Mouse (Mus musculus) adrenal gland, adult 2 months (tissue): ENCODE measurements around the gene Opn1sw. TPM values are rescaled to one million over a fixed set of nuclear protein-coding genes. Genes with fewer than 3 reads are reported as not detected.
"Not testable (repeated sequence)": the region's sequence is repeated elsewhere in the genome, so short reads cannot be mapped to it uniquely, and the experiment has no call there.

Experiments used
- DNase-seq: peaks from one replicate; pipeline ENCODE4 v3.0.0; 2021
- polyA plus RNA-seq: library from polyadenylated mRNA; depleted of rRNA; stranded (reverse); fragments of >200 nt; gene quantifications from 2 replicates; pipeline ENCODE4 v1.2.3, GENCODE M21; 2012
- total RNA-seq, 2 experiments: library from RNA; stranded (reverse); gene quantifications; 2 replicates each; pipeline ENCODE4 v1.2.3; 2021

The Opn1sw gene
- total and polyA plus RNA-seq, 3 experiments, result not detected

- DNase-seq, result no peak
These were observed 8.7 kb upstream of the Opn1sw start for GRCm38 (mm10) chr6:29396714-29397540.

GRCm38 (mm10) chr6:29395910-29396713 lies 7.8 kb upstream of the Opn1sw start, which contains the start of gene Ccdc136:
Gene Ccdc136 (plus strand): TSS chr6:29396309.
- DNase-seq, result peak; percentile 89

DNA sequence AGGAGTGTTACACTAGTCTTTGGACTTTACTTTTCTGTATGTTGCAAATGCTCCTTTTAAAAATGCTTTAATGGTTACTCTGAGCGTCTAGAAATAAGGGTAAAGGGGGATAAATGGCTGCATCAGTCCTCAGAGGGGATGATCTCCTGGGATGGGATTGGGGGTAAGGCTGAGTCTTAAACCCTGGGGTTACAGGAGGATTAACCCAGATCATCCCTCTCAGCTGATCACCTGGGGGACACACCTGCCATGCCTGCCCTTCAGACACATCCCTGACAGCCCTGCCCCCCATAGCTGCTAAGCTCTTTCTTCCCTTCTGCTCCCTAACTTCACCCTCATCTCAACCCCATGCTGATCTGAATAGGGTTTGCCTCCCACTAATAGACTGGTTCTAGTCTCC lies 6.0 kb upstream of the Opn1sw start:
- no peak for DNase-seq

- no peak for DNase-seq
These were observed 3.5 kb upstream of the Opn1sw start for GRCm38 (mm10) chr6:29391802-29392201.

DNA sequence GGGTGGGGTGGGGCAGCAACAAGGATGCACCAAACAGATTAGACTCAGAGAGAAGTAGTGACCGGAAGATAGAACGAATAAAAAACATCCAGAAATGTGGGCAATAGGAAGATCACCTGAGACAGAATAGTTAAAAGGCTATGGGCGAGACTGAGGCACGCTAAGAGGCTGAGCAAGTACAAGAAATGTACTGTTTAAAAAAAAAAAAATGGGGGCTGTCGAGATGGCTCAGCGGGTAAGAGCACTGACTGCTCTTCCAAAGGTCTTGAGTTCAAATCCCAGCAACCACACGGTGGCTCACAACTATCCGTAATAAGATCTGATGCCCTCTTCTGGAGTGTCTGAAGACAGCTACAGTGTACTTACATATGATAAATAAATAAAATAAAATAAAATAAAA lies 3.0 kb upstream of the Opn1sw start:
- not testable (repeated sequence) for DNase-seq

- DNase-seq, result not testable (repeated sequence)
These were observed 2.2 kb upstream of the Opn1sw start for GRCm38 (mm10) chr6:29390500-29390899.

DNA sequence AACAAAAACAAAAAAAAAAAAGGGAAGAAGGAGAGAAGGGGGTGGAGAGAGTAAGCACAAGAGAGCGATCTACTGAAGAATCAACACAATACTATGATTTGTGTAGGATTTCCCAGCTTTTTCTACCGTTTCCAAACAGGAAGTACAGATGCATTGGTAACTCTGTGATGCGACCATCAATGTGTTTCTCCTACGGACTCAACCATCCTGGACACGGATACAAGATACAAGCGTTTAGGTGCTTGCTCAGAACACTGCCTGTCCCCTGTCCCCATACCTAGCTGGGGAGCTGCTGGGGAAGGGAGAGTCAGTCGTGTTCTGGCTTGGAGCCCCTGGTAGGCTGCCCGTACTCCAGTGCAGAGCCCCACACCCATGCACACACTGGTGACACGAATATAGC lies 1.2 kb upstream of the Opn1sw start:
- no peak for DNase-seq

GRCm38 (mm10) chr6:29388606-29389080 lies 375 bp upstream of the Opn1sw start:
- DNase-seq, result peak; percentile 89

- no peak for DNase-seq
These were observed 5.8 kb downstream of the Opn1sw start for GRCm38 (mm10) chr6:29382442-29382841.

GRCm38 (mm10) chr6:29379954-29380353 lies 8.3 kb downstream of the Opn1sw start:
- DNase-seq, result no peak

DNA sequence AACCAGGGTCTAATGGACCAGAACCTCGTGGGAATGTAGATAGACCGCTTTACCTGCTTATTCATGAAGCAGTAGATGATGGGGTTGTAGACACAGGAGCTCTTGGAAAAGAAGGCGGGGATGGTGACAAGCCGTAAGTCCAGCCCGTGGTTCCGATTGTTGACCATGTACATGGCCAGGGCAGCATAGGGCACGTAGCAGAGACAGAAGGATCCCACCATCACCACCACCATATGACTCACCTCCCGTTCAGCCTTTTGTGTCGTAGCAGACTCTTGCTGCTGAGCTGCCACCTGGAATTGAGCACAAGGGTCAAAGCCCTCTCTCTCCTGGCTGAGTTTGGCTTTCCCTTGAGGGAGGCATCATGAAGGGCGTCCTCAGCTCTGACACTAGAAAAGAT lies 9.6 kb downstream of the Opn1sw start:
- DNase-seq, result no peak

DNA sequence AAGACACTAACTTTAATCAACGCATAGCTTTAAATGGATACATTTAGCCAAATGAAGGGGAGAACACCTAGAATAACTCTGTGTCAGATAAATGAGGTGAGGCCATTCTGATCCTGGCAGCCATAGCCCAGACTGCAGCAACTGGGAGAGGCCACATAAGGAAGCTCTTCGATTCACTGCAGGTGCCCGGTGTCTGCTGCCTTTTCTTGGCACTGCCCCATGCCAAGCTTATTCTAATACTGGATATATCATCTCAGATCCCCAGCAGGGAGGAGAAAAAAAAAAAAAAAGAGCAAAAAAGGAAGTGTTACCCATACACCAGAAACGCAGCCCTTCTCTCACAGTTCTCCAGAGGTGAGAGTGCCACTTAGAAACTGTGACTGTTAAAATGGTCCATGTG lies 10.9 kb downstream of the Opn1sw start:
- DNase-seq, result no peak

GRCm38 (mm10) chr6:29365277-29365676 lies 23.0 kb downstream of the Opn1sw start:
- no peak for DNase-seq

- DNase-seq, result no peak
These were observed 25.1 kb downstream of the Opn1sw start for GRCm38 (mm10) chr6:29363129-29363515.

- DNase-seq, result peak; percentile 31
These were observed 25.8 kb downstream of the Opn1sw start for GRCm38 (mm10) chr6:29362246-29363128.

GRCm38 (mm10) chr6:29360211-29360610 lies 28.1 kb downstream of the Opn1sw start:
- no peak for DNase-seq

GRCm38 (mm10) chr6:29359386-29359785 lies 28.9 kb downstream of the Opn1sw start:
- no peak for DNase-seq

DNA sequence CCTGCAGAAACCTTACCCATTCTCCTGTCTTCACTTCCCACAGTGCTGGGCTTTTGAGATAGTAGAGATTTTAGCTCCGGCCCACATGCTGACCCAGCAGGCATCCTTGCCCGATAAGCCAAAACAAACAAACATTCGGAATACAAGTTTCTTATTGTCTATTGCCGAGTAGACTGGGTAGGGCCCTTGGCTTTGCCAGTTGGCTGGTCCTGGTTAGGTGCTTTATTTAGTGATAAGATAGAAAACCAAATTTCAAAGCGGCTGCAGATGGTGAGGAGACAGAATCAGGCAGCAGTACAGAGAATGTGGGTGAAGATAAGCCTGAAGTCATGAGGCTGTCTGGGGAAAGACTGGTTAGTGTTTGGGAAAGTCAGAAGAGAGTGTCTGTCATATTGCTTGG lies 35.5 kb downstream of the Opn1sw start:
- no peak for DNase-seq

GRCm38 (mm10) chr6:29351613-29352012 lies 36.7 kb downstream of the Opn1sw start:
- no peak for DNase-seq

DNA sequence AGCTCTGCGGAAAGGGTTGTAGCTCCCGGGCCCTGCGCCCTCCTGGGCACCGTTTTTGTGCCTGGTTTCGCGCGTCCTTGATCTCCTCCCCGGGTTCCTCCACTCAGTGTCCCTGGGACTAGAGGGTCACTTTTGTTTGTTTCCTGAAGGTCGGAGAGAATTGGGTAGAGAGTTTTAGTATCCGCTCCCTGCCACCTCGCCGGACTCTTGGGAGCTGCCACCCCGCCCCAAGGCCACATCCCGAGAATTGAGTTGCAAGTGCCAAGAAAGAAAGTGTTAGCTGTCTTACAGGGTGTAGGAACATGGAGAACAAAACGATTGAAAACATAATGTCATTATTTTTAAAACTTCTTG lies 39.9 kb downstream of the Opn1sw start:
- DNase-seq, result no peak

DNA sequence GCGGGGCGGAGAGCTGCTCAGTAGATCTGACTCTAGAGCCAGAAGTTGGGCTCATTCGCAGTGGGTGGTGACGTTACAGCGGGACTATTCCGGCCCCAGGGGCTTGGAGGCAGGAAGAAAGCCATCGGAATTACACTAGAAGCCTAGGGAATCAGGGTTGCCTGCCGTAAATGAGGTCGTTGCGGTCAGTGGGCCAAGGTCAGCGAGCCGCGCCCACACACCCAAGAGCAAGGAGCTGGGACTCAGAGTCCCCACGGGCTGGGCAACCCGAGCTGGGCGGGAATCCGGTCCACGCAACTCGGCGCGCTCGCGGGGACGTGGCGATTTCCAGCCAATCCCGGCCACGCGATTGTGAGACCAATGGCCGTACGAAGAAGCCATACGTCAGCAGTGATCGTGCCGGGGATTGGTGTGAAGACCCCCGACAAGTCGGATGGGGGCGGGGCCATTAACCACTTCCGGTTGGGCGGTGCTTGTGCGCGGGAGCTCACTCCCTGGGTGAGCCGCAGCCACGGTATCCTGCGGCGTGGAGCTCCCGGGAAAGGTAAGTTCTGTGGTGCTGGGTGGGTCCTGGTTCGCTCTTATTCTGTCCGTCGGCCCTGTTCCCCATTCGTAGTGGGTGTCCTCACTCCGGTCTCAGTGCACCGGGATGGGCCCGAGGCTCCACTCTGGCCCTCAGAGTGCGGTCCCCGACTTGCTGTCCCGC lies 40.5 kb downstream of the Opn1sw start, which contains the start of gene Calu:
Gene Calu, plus strand, starts transcription at position 405 of the 706 bp plus-strand sequence.
- DNase-seq, result peak; percentile 100
